Mouse (Mus musculus) bone marrow macrophage, adult 2 months (primary cell): ENCODE measurements around the gene Cdh6.

ENCODE experiments used
- CTCF ChIP-seq: IDR thresholded peaks from 2 replicates; pipeline ENCODE4 v1.5.1; 2012; ENCODE audit warnings: low read depth, mild to moderate bottlenecking, low read length, moderate library complexity
- POLR2A ChIP-seq: IDR thresholded peaks from 2 replicates; pipeline ENCODE4 v1.6.1; 2012; ENCODE audit warnings: mild to moderate bottlenecking, low read depth, low read length, borderline replicate concordance

DNA sequence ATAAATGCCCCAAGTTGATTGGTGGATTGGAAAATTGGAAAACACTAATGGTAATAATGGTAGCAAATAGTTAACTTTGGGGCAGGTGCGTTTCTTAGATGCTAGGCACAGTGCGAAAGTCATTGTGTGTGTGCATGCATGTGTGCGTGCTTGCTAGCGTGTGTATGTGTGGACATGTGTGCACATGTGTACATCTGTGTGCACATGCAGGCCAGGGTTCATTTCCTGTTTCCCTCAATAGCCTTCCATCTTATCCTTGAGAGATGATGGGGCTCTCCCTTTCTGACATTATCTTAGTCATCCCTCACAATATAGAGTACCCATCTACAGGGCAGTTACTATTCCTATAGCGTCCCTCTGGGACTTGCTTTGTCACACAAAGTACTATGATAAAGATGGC lies 17.7 kb downstream of the Cdh6 start:
- TF ChIP-seq CTCF (no peak), POLR2A (no peak)
